Comparison of ENCODE assay signal across 15 mouse cellular contexts in genomic region chr10:77557641-77558040, GRCm38 (mm10). TPM values are rescaled to one million over a fixed set of nuclear protein-coding genes. Genes with fewer than 3 reads are reported as not detected.
A peak's percentile ranks its signal among the peaks of the same experiment; 100 is the strongest.
DNase-seq lines count a peak whose midpoint lies in the region; ATAC-seq and TF ChIP-seq lines count a peak whose summit lies in the region.
"Had no signal": no experiment of that assay in that cellular context is flagged by ENCODE, and none has a peak within 500 bp of the region (broad histone marks: within the 10 kb centered on the region; RNA-seq: fewer than 3 reads in every experiment).

No protein-coding gene starts in this region.

- no peaks in the 10 kb centered on the region for H3K79me2 ChIP-seq in liver, adult 2 months (ENCODE audit: control insufficient read depth, insufficient read depth, low read length)
- no peaks in the 10 kb centered on the region for H3K79me2 ChIP-seq in CH12.LX (replicated peaks; ENCODE audit: control insufficient read depth, extremely low read depth, insufficient read depth, poor library complexity, severe bottlenecking)

- TF ChIP-seq POLR2A in liver, adult 2 months (IDR thresholded peaks at IDR 0.05; ENCODE audit: extremely low read depth, insufficient read depth, low read length) = no peak
- TF ChIP-seq POLR2A in CH12.LX (IDR thresholded peaks at IDR 0.05; ENCODE audit: low read depth, low read length) = no peak

- no peak for ATAC-seq in liver, embryonic 12.5 days
- peak; percentile 40 to 68; a peak in 2 of 4 replicates for ATAC-seq in hematopoietic stem cell, adult 5-6 weeks (replicated peaks in 1 of 2; ENCODE audit: insufficient read depth in 1 of 2, low FRiP score in 2 of 2, low TSS enrichment in 1 of 2, low read depth in 1 of 2, poor library complexity in 2 of 2, severe bottlenecking in 2 of 2)
- no peak for ATAC-seq in forebrain, embryonic 16.5 days
- ATAC-seq: activated CD4-positive, CD25-positive, alpha-beta regulatory T cell, adult 4 months; midbrain, embryonic 15.5 days had no signal

- DNase-seq in cerebellum, postnatal 36 days = peak; percentile 26 to 27
- no peak for DNase-seq in cerebellum, adult 8-10 months
- DNase-seq in liver, adult 2 months (ENCODE audit: extremely low read depth, low read depth, low spot score) = peak; percentile 31
- DNase-seq in CH12.LX (ENCODE audit: extremely low read depth) = no peak
- DNase-seq in B cell, adult 2 months = no peak

- peak; percentile 54 for TF ChIP-seq CTCF in liver, adult 2 months (IDR thresholded peaks at IDR 0.05; ENCODE audit: low read depth, low read length)
- TF ChIP-seq CTCF in CH12.LX (conservative IDR thresholded peaks at IDR 0.05 in 1 of 2, IDR thresholded peaks at IDR 0.05 in 1 of 2; ENCODE audit: low read depth in 2 of 2, low read length in 2 of 2) = peak in 1 of 2 experiments; percentile 59; a peak in 2 of 4 replicates

- TF ChIP-seq RAD21 in CH12.LX (IDR thresholded peaks at IDR 0.05; ENCODE audit: low read depth, low read length) = peak; percentile 55

- H3K27ac ChIP-seq in liver, adult 2 months (replicated peaks; ENCODE audit: insufficient read depth, low read depth, low read length) = no peak overlapping the region
- no peak overlapping the region for H3K27ac ChIP-seq in liver, embryonic 12.5 days
- H3K27ac ChIP-seq in CH12.LX (ENCODE audit: insufficient read depth, low read depth) = no peak overlapping the region
- no peak overlapping the region for H3K27ac ChIP-seq in forebrain, embryonic 16.5 days (ENCODE audit: low read length)
- H3K27ac ChIP-seq: hindbrain, embryonic 10.5 days; lung, embryonic 15.5 days; midbrain, embryonic 15.5 days had no signal

- H3K9ac ChIP-seq in liver, adult 2 months (ENCODE audit: low read depth, low read length) = no peak overlapping the region
- H3K9ac ChIP-seq in liver, embryonic 12.5 days = no peak overlapping the region
- no peak overlapping the region for H3K9ac ChIP-seq in CH12.LX (ENCODE audit: insufficient read depth, low read depth)
- no peak overlapping the region for H3K9ac ChIP-seq in forebrain, embryonic 16.5 days (replicated peaks; ENCODE audit: low read depth, low read length)
- H3K9ac ChIP-seq: lung, embryonic 15.5 days; midbrain, embryonic 15.5 days had no signal

- no peaks in the 10 kb centered on the region for H3K4me1 ChIP-seq in liver, adult 2 months (ENCODE audit: control insufficient read depth, insufficient read depth, low read length)
- H3K4me1 ChIP-seq in liver, embryonic 12.5 days = peaks cover 18% of the 10 kb centered on the region
- peaks cover 0 to 5% of the 10 kb centered on the region in 2 experiments; a peak in 1 of 4 replicates for H3K4me1 ChIP-seq in CH12.LX (ENCODE audit: control insufficient read depth in 1 of 2, insufficient read depth in 2 of 2)
- H3K4me1 ChIP-seq in forebrain, embryonic 16.5 days (replicated peaks; ENCODE audit: control insufficient read depth, insufficient read depth, low read length) = no peaks in the 10 kb centered on the region
- H3K4me1 ChIP-seq: hindbrain, embryonic 10.5 days; lung, embryonic 15.5 days; midbrain, embryonic 15.5 days had no signal

- in situ Hi-C loops in CH12.LX (cut with MboI; ENCODE audit: low pct_ligation_motif_present, low pct_unique_long_range_greater_than_20kb, low sequenced_read_pairs) = no loop called here

- WGBS in liver, adult 2 months = 83% methylated on average over 4 of the region's 4 CpGs
- 81% methylated on average over 4 of the region's 4 CpGs for WGBS in liver, embryonic 12.5 days (ENCODE audit: insufficient replicate concordance)
- WGBS in forebrain, embryonic 16.5 days = 87% methylated on average over 4 of the region's 4 CpGs

- no peak overlapping the region for H3K4me3 ChIP-seq in liver, adult 2 months (ENCODE audit: insufficient read depth, low read depth, low read length)
- no peak overlapping the region for H3K4me3 ChIP-seq in liver, embryonic 12.5 days
- no peak overlapping the region for H3K4me3 ChIP-seq in CH12.LX (replicated peaks in 1 of 3; ENCODE audit: low read depth in 2 of 3, low read length in 2 of 3, poor library complexity in 1 of 3)
- no peak overlapping the region for H3K4me3 ChIP-seq in forebrain, embryonic 16.5 days (replicated peaks; ENCODE audit: low read length)
- H3K4me3 ChIP-seq: hindbrain, embryonic 10.5 days; lung, embryonic 15.5 days; midbrain, embryonic 15.5 days had no signal

- H3K36me3 ChIP-seq in liver, adult 2 months (ENCODE audit: control insufficient read depth, insufficient read depth, low read length) = no peaks in the 10 kb centered on the region
- no peaks in the 10 kb centered on the region for H3K36me3 ChIP-seq in liver, embryonic 12.5 days
- H3K36me3 ChIP-seq in CH12.LX (replicated peaks in 1 of 2; ENCODE audit: control insufficient read depth in 1 of 2, insufficient read depth in 1 of 2, low read length in 1 of 2) = peaks cover 56 to 94% of the 10 kb centered on the region in 2 experiments
- no peaks in the 10 kb centered on the region for H3K36me3 ChIP-seq in forebrain, embryonic 16.5 days (ENCODE audit: control insufficient read depth, insufficient read depth)
- H3K36me3 ChIP-seq: hindbrain, embryonic 10.5 days; lung, embryonic 15.5 days; midbrain, embryonic 15.5 days had no signal

- no peaks in the 10 kb centered on the region for H3K9me3 ChIP-seq in liver, embryonic 12.5 days (replicated peaks)
- H3K9me3 ChIP-seq in CH12.LX (replicated peaks; ENCODE audit: low read length) = no peaks in the 10 kb centered on the region
- H3K9me3 ChIP-seq in forebrain, embryonic 16.5 days (ENCODE audit: control insufficient read depth, low read length) = no peaks in the 10 kb centered on the region
- H3K9me3 ChIP-seq: hindbrain, embryonic 10.5 days; lung, embryonic 15.5 days; midbrain, embryonic 15.5 days had no signal

- no peak overlapping the region for H3K4me2 ChIP-seq in liver, embryonic 12.5 days
- H3K4me2 ChIP-seq in CH12.LX (ENCODE audit: insufficient read depth, low read depth, poor library complexity, severe bottlenecking) = no peak overlapping the region
- no peak overlapping the region for H3K4me2 ChIP-seq in forebrain, embryonic 16.5 days (ENCODE audit: low read length)
- H3K4me2 ChIP-seq: lung, embryonic 15.5 days; midbrain, embryonic 15.5 days had no signal

- no peak for TF ChIP-seq EP300 in CH12.LX (IDR thresholded peaks at IDR 0.05; ENCODE audit: low read length)

- dilution Hi-C loops in CH12.LX (cut with MboI; ENCODE audit: extremely low pct_ligation_motif_present, extremely low pct_unique_long_range_greater_than_20kb, low sequenced_read_pairs) = no loop called here

- no peaks in the 10 kb centered on the region for H3K27me3 ChIP-seq in liver, adult 2 months (ENCODE audit: control insufficient read depth, insufficient read depth, low read length)
- H3K27me3 ChIP-seq in liver, embryonic 12.5 days (replicated peaks) = no peaks in the 10 kb centered on the region
- H3K27me3 ChIP-seq in CH12.LX (replicated peaks) = no peaks in the 10 kb centered on the region
- H3K27me3 ChIP-seq in forebrain, embryonic 16.5 days (replicated peaks; ENCODE audit: control insufficient read depth, insufficient read depth, low read length) = no peaks in the 10 kb centered on the region
- H3K27me3 ChIP-seq: lung, embryonic 15.5 days; midbrain, embryonic 15.5 days had no signal

RNA-seq across cellular contexts. Expression of gene Pttg1ip, which starts 23.9 kb away (rescaled TPM):
- 146 and 168 TPM in 2 replicates for total RNA-seq in liver, adult 2 months (2014; rRNA removed)
- 218 and 238 TPM in 2 replicates for polyA plus RNA-seq in liver, adult 2 months (2012; rRNA removed)
- 68.8 and 72.8 TPM in 2 replicates for polyA plus RNA-seq in liver, embryonic 12.5 days (2016; fragmentation: Nextera tagmentation; extraction: Ambion mirVana)
- total RNA-seq in CH12.LX (2012; rRNA removed) (20.7 and 21.7 TPM in 2 replicates), CH12.LX (2014; rRNA removed) (24.2 and 25.3 TPM in 2 replicates)
- polyA plus RNA-seq in CH12.LX (2012; ENCODE audit: insufficient read length, low read depth) = 18.9 and 20.3 TPM in 2 replicates
- 56.2 and 65.8 TPM in 2 replicates for total RNA-seq in hematopoietic stem cell, adult 5-6 weeks (2017)
- 73.3 and 80.5 TPM in 2 replicates for polyA plus RNA-seq in forebrain, embryonic 16.5 days (2015; fragmentation: Nextera tagmentation; extraction: Ambion mirVana)

RNA-seq across cellular contexts. Expression of gene Itgb2, which starts 27.6 kb away (rescaled TPM):
- total RNA-seq in liver, adult 2 months (2014; rRNA removed) = 4.8 and 5.6 TPM in 2 replicates
- 4.2 and 5.6 TPM in 2 replicates for polyA plus RNA-seq in liver, adult 2 months (2012; rRNA removed)
- 13.5 and 13.9 TPM in 2 replicates for polyA plus RNA-seq in liver, embryonic 12.5 days (2016; fragmentation: Nextera tagmentation; extraction: Ambion mirVana)
- total RNA-seq in CH12.LX (2012; rRNA removed) (32.2 and 32.6 TPM in 2 replicates), CH12.LX (2014; rRNA removed) (40.2 and 40.3 TPM in 2 replicates)
- polyA plus RNA-seq in CH12.LX (2012; ENCODE audit: insufficient read length, low read depth) = 52.2 and 54.1 TPM in 2 replicates
- 51.2 and 56.5 TPM in 2 replicates for total RNA-seq in hematopoietic stem cell, adult 5-6 weeks (2017)
- polyA plus RNA-seq in forebrain, embryonic 16.5 days (2015; fragmentation: Nextera tagmentation; extraction: Ambion mirVana) = 0.80 and 0.85 TPM in 2 replicates

RNA-seq across cellular contexts. Expression of gene Fam207a, which starts 42.1 kb away (rescaled TPM):
- total RNA-seq in liver, adult 2 months (2014; rRNA removed) = 12.7 and 15.5 TPM in 2 replicates
- polyA plus RNA-seq in liver, adult 2 months (2012; rRNA removed) = 24.3 and 27.3 TPM in 2 replicates
- polyA plus RNA-seq in liver, embryonic 12.5 days (2016; fragmentation: Nextera tagmentation; extraction: Ambion mirVana) = 32.7 and 33.7 TPM in 2 replicates
- total RNA-seq in CH12.LX (2012; rRNA removed) (46.1 and 56.1 TPM in 2 replicates), CH12.LX (2014; rRNA removed) (42.4 and 43.1 TPM in 2 replicates)
- polyA plus RNA-seq in CH12.LX (2012; ENCODE audit: insufficient read length, low read depth) = 65.4 and 88.6 TPM in 2 replicates
- 19.2 and 32.6 TPM in 2 replicates for total RNA-seq in hematopoietic stem cell, adult 5-6 weeks (2017)
- 41.6 and 42.8 TPM in 2 replicates for polyA plus RNA-seq in forebrain, embryonic 16.5 days (2015; fragmentation: Nextera tagmentation; extraction: Ambion mirVana)

RNA-seq across cellular contexts. Expression of gene Sumo3, which starts 48.3 kb away (rescaled TPM):
- 59.6 and 108 TPM in 2 replicates for total RNA-seq in liver, adult 2 months (2014; rRNA removed)
- 170 and 226 TPM in 2 replicates for polyA plus RNA-seq in liver, adult 2 months (2012; rRNA removed)
- polyA plus RNA-seq in liver, embryonic 12.5 days (2016; fragmentation: Nextera tagmentation; extraction: Ambion mirVana) = 138 and 146 TPM in 2 replicates
- total RNA-seq in CH12.LX (2012; rRNA removed) (54.4 and 57.2 TPM in 2 replicates), CH12.LX (2014; rRNA removed) (81.2 TPM in 2 replicates)
- 87.9 and 130 TPM in 2 replicates for polyA plus RNA-seq in CH12.LX (2012; ENCODE audit: insufficient read length, low read depth)
- total RNA-seq in hematopoietic stem cell, adult 5-6 weeks (2017) = 148 and 150 TPM in 2 replicates
- 335 and 349 TPM in 2 replicates for polyA plus RNA-seq in forebrain, embryonic 16.5 days (2015; fragmentation: Nextera tagmentation; extraction: Ambion mirVana)

RNA-seq across cellular contexts. Expression of gene Gm49325, which starts 48.4 kb away (rescaled TPM):
- 0.47 TPM in 1 of 2 replicates, not detected in the other for total RNA-seq in liver, adult 2 months (2014; rRNA removed)
- polyA plus RNA-seq in liver, adult 2 months (2012; rRNA removed) = not detected in 2 replicates
- polyA plus RNA-seq in liver, embryonic 12.5 days (2016; fragmentation: Nextera tagmentation; extraction: Ambion mirVana) = 5.1 TPM in 1 of 2 replicates, not detected in the other
- total RNA-seq in CH12.LX (2012; rRNA removed) = 0.55 TPM in 1 of 2 replicates, not detected in the other
- total RNA-seq in CH12.LX (2014; rRNA removed) = 1.1 TPM in 1 of 2 replicates, not detected in the other
- polyA plus RNA-seq in CH12.LX (2012; ENCODE audit: insufficient read length, low read depth) = 26.9 and 54.0 TPM in 2 replicates
- total RNA-seq in hematopoietic stem cell, adult 5-6 weeks (2017) = not detected in 2 replicates
- polyA plus RNA-seq in forebrain, embryonic 16.5 days (2015; fragmentation: Nextera tagmentation; extraction: Ambion mirVana) = 1.2 and 8.4 TPM in 2 replicates
- total RNA-seq: neutrophil, adult 5-6 weeks had no signal
- polyA plus RNA-seq: forebrain, embryonic 11.5 days; gonadal fat pad, adult 2 months; midbrain, embryonic 15.5 days had no signal

Comparison
In these comparisons a context has a peak if more than half of its experiments do, and no peak if none do; other contexts are left out.
1. DNase-seq: peak in cerebellum, postnatal 36 days (2 of 2) and liver, adult 2 months (single experiment); none in cerebellum, adult 8-10 months (single experiment), CH12.LX (single experiment) and B cell, adult 2 months (0 of 2).
2. ATAC-seq: peak in hematopoietic stem cell, adult 5-6 weeks (2 of 2); none in liver, embryonic 12.5 days (single experiment) and forebrain, embryonic 16.5 days (single experiment).